Mouse (Mus musculus) embryonic facial prominence, embryonic 14.5 days (tissue): ENCODE measurements around the gene Gjc1. TPM values are rescaled to one million over a fixed set of nuclear protein-coding genes. Genes with fewer than 3 reads are reported as not detected.
A peak's percentile ranks its signal among the peaks of the same experiment; 100 is the strongest.

Source experiments
- ATAC-seq: fragments of 200-750 bp; cut with Nextera tagmentation; 2 replicates; pipeline ENCODE4 v1.8.0; 2017; ENCODE audit warnings: low read depth, moderate number of reproducible peaks, moderate TSS enrichment
- DNase-seq: peaks from one replicate; pipeline ENCODE4 v3.0.0-alpha.2; 2015; ENCODE audit warnings: low spot score
- H3K27ac ChIP-seq: fragments of 300-500 bp; sonication (generic); replicated peaks from 2 replicates; pipeline ENCODE4 v1.5.1; 2014; ENCODE audit warnings: low read depth, mild to moderate bottlenecking, low read length, moderate library complexity
- H3K27me3 ChIP-seq: fragments of 300-500 bp; sonication (generic); replicated peaks from 2 replicates; pipeline ENCODE4 v1.6.1; 2014; ENCODE audit warnings: low read length; ENCODE audit not compliant: control insufficient read depth, insufficient read depth
- H3K36me3 ChIP-seq: fragments of 300-500 bp; sonication (generic); 2 replicates; pipeline ENCODE4 v1.6.1; 2014; ENCODE audit warnings: low read length, mixed read lengths; ENCODE audit not compliant: control insufficient read depth, insufficient read depth
- H3K4me1 ChIP-seq: fragments of 300-500 bp; sonication (generic); 2 replicates; pipeline ENCODE4 v1.6.1; 2014; ENCODE audit warnings: antibody characterized with exemption, low read length; ENCODE audit not compliant: control insufficient read depth, insufficient read depth
- H3K4me2 ChIP-seq: fragments of 300-500 bp; sonication (generic); 2 replicates; pipeline ENCODE4 v1.6.1; 2014; ENCODE audit warnings: low read depth, mild to moderate bottlenecking, low read length, moderate library complexity, mixed read lengths
- H3K4me3 ChIP-seq: fragments of 300-500 bp; sonication (generic); 2 replicates; pipeline ENCODE4 v1.5.1; 2014; ENCODE audit warnings: low read depth, mild to moderate bottlenecking, low read length
- H3K9ac ChIP-seq: fragments of 300-500 bp; sonication (generic); 2 replicates; pipeline ENCODE4 v1.6.1; 2014; ENCODE audit warnings: low read depth, mild to moderate bottlenecking, low read length, moderate library complexity, mixed read lengths
- H3K9me3 ChIP-seq: fragments of 300-500 bp; sonication (generic); 2 replicates; pipeline ENCODE4 v1.6.1; 2016; ENCODE audit warnings: low read length; ENCODE audit not compliant: control insufficient read depth
- WGBS: fragments of 180-500 bp; shearing (Covaris S2); extraction: QIAGEN DNeasy Blood & Tissue Kit; methylation state at CpG from one replicate; pipeline ENCODE4 v1.1.7; 2014; 5-methylcytosine and 5-hydroxymethylcytosine counted together
- polyA plus RNA-seq: library from polyadenylated mRNA; unstranded; fragments of >200 nt; fragmentation: Nextera tagmentation; extraction: Ambion mirVana; gene quantifications from 2 replicates; pipeline ENCODE4 v1.2.1, GENCODE M21; 2014

Gjc1 gene
- polyA plus RNA-seq, 1 experiment from 2014 or later: 46.0 TPM

GRCm38 (mm10) chr11:102838616-102839150 is 19.2 kb upstream of the Gjc1 start:
- no peaks in the 10 kb centered on the region for H3K9me3 ChIP-seq
- H3K9ac ChIP-seq: no peak overlapping the region
- peaks cover 68% of the 10 kb centered on the region for H3K36me3 ChIP-seq
- H3K27ac ChIP-seq: no peak overlapping the region
- H3K4me1 ChIP-seq: no peaks in the 10 kb centered on the region
- no peaks in the 10 kb centered on the region for H3K27me3 ChIP-seq
- ATAC-seq (no peak), DNase-seq (no peak)
- no peak overlapping the region for H3K4me2 ChIP-seq
- 76% methylated on average over 9 of the region's 9 CpGs for WGBS
- no peak overlapping the region for H3K4me3 ChIP-seq

GRCm38 (mm10) chr11:102838126-102838525 is 18.6 kb upstream of the Gjc1 start:
- Histone ChIP-seq H3K4me1 (no peaks in the 10 kb centered on the region), H3K36me3 (peaks cover 63% of the 10 kb centered on the region), H3K9me3 (no peaks in the 10 kb centered on the region), H3K9ac (no peak overlapping the region), H3K27ac (no peak overlapping the region), H3K4me3 (no peak overlapping the region), H3K27me3 (no peaks in the 10 kb centered on the region), H3K4me2 (no peak overlapping the region)
- no peak for DNase-seq
- WGBS: 93% methylated on average over 2 of the region's 2 CpGs
- no peak for ATAC-seq

GRCm38 (mm10) chr11:102837385-102837784 is 17.9 kb upstream of the Gjc1 start:
- Histone ChIP-seq H3K27me3 (no peaks in the 10 kb centered on the region), H3K27ac (no peak overlapping the region), H3K9ac (no peak overlapping the region; the same call in 1 of the 2 replicates), H3K4me1 (no peaks in the 10 kb centered on the region), H3K4me2 (no peak overlapping the region), H3K9me3 (no peaks in the 10 kb centered on the region), H3K36me3 (peaks cover 55% of the 10 kb centered on the region), H3K4me3 (no peak overlapping the region)
- DNase-seq: no peak
- no peak for ATAC-seq
- WGBS: 88% methylated on average over 1 of the region's 1 CpGs

- DNase-seq (no peak), ATAC-seq (no peak)
- Histone ChIP-seq H3K9me3 (no peaks in the 10 kb centered on the region), H3K36me3 (peaks cover 44% of the 10 kb centered on the region), H3K27me3 (no peaks in the 10 kb centered on the region), H3K9ac (no peak overlapping the region), H3K4me2 (no peak overlapping the region), H3K4me3 (no peak overlapping the region), H3K4me1 (no peaks in the 10 kb centered on the region), H3K27ac (no peak overlapping the region)
- 67% methylated on average over 9 of the region's 9 CpGs for WGBS
Observed at GRCm38 (mm10) chr11:102836146-102836545, 16.6 kb upstream of the Gjc1 start.

GRCm38 (mm10) chr11:102835549-102835948 is 16.0 kb upstream of the Gjc1 start, which contains the start of gene Higd1b:
Gene Higd1b (plus strand): TSS chr11:102835849.
- no peak for DNase-seq
- Histone ChIP-seq H3K9ac (no peak within 1 kb of the TSS), H3K27ac (no peak within 1 kb of the TSS), H3K4me3 (no peak within 1 kb of the TSS), H3K4me1 (no peaks in the 10 kb centered on the region), H3K27me3 (no peaks in the 10 kb centered on the region), H3K4me2 (no peak within 1 kb of the TSS), H3K9me3 (no peaks in the 10 kb centered on the region), H3K36me3 (peaks cover 40% of the 10 kb centered on the region)
- ATAC-seq: no peak
- WGBS: 74% methylated on average over 4 of the region's 4 CpGs

GRCm38 (mm10) chr11:102834219-102834618 is 14.7 kb upstream of the Gjc1 start:
- ATAC-seq: no peak

GRCm38 (mm10) chr11:102832700-102833297 is 13.3 kb upstream of the Gjc1 start:
- no peaks in the 10 kb centered on the region for H3K4me1 ChIP-seq
- no peak overlapping the region for H3K4me3 ChIP-seq
- H3K9me3 ChIP-seq: no peaks in the 10 kb centered on the region
- 59% methylated on average over 18 of the region's 18 CpGs for WGBS
- DNase-seq: peak; percentile 32
- no peak overlapping the region for H3K9ac ChIP-seq
- H3K36me3 ChIP-seq: peaks cover 14% of the 10 kb centered on the region; the same call in 1 of the 2 replicates
- no peaks in the 10 kb centered on the region for H3K27me3 ChIP-seq
- peak; percentile 33; the same call in 1 of the 2 replicates for ATAC-seq
- no peak overlapping the region for H3K27ac ChIP-seq
- H3K4me2 ChIP-seq: no peak overlapping the region

More at GRCm38 (mm10) chr11:102834219-102834618, 14.7 kb upstream of the Gjc1 start:
- no peak overlapping the region for H3K4me3 ChIP-seq
- H3K36me3 ChIP-seq: peaks cover 28% of the 10 kb centered on the region
- WGBS: 87% methylated on average over 10 of the region's 10 CpGs
- no peaks in the 10 kb centered on the region for H3K4me1 ChIP-seq
- no peaks in the 10 kb centered on the region for H3K9me3 ChIP-seq
- no peak overlapping the region for H3K27ac ChIP-seq
- H3K9ac ChIP-seq: no peak overlapping the region
- no peak for DNase-seq
- no peaks in the 10 kb centered on the region for H3K27me3 ChIP-seq
- no peak overlapping the region for H3K4me2 ChIP-seq

- WGBS: 69% methylated on average over 4 of the region's 4 CpGs
Observed at GRCm38 (mm10) chr11:102830276-102830675, 10.8 kb upstream of the Gjc1 start.

GRCm38 (mm10) chr11:102827097-102827496 is 7.6 kb upstream of the Gjc1 start:
- ATAC-seq (no peak), DNase-seq (no peak)
- Histone ChIP-seq H3K9me3 (no peaks in the 10 kb centered on the region), H3K36me3 (no peaks in the 10 kb centered on the region), H3K9ac (0 out of 2 replicates have a peak overlapping the region, but pooled peaks have one; percentile 16), H3K4me3 (no peak overlapping the region), H3K4me2 (no peak overlapping the region), H3K27ac (no peak overlapping the region), H3K27me3 (no peaks in the 10 kb centered on the region; the same call in 1 of the 2 replicates), H3K4me1 (no peaks in the 10 kb centered on the region)
- WGBS: 28% methylated on average over 4 of the region's 4 CpGs

More at GRCm38 (mm10) chr11:102830276-102830675, 10.8 kb upstream of the Gjc1 start:
- no peak overlapping the region for H3K4me2 ChIP-seq
- H3K27ac ChIP-seq: no peak overlapping the region
- no peak overlapping the region for H3K4me3 ChIP-seq
- no peak for DNase-seq
- H3K4me1 ChIP-seq: no peaks in the 10 kb centered on the region
- no peaks in the 10 kb centered on the region for H3K27me3 ChIP-seq
- H3K9ac ChIP-seq: no peak overlapping the region
- ATAC-seq: no peak
- no peaks in the 10 kb centered on the region for H3K9me3 ChIP-seq
- H3K36me3 ChIP-seq: no peaks in the 10 kb centered on the region
